In the genomic region with DNA sequence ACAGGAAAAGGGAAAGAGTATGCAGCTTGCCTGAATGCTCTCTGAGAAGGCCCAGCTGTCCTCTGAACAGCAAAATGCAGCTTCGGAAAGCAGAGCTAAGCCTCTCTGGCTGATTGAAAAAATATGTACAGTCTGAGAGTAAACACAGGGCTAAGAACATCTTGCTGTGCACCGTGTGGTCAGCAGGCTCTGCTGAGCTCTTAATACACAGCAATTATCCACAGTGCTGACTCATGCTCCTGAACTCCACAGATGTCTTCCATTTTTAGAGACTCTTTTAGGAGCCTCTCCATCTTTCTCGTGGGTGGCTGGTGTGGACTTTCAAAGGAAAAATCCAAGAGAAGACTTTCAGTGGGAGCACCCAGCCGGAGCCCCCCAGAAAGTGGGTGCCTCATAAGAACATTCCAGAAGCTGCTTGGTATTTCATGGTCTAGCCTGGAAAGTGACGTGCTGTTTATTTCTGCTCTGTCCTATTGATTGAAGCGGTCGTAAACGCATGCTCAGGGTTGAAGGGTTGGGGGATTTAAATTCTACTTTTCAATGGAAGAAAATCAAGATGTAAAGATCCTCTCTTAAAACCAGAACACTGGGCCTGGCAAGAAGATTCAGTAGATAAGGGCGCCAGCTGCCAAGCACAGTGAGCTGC, we compare ENCODE assay signal across 9 mouse cellular contexts.
DNase-seq lines count a peak whose midpoint lies in the region; ATAC-seq lines count a peak whose summit lies in the region.
"Had no signal": no experiment of that assay in that cellular context is flagged by ENCODE, and none has a peak within 500 bp of the region (broad histone marks: within the 10 kb centered on the region; RNA-seq: fewer than 3 reads in every experiment).

No protein-coding gene starts in this region.

- no peak overlapping the region for H3K4me3 ChIP-seq in embryonic facial prominence, embryonic 13.5 days
- H3K4me3 ChIP-seq in stomach, embryonic 14.5 days (ENCODE audit: low read depth, low read length): no peak overlapping the region
- H3K4me3 ChIP-seq in forebrain, embryonic 14.5 days (ENCODE audit: low read depth, low read length): no peak overlapping the region
- H3K4me3 ChIP-seq: midbrain, embryonic 15.5 days had no signal

- H3K9ac ChIP-seq in embryonic facial prominence, embryonic 13.5 days: no peak overlapping the region
- no peak overlapping the region for H3K9ac ChIP-seq in stomach, embryonic 14.5 days (replicated peaks; ENCODE audit: low read depth, low read length)
- H3K9ac ChIP-seq in forebrain, embryonic 14.5 days (ENCODE audit: low read length): no peak overlapping the region
- H3K9ac ChIP-seq: midbrain, embryonic 15.5 days had no signal

- H3K36me3 ChIP-seq in embryonic facial prominence, embryonic 13.5 days: no peaks in the 10 kb centered on the region
- no peaks in the 10 kb centered on the region for H3K36me3 ChIP-seq in stomach, embryonic 14.5 days (ENCODE audit: control insufficient read depth, insufficient read depth, low read length)
- H3K36me3 ChIP-seq in forebrain, embryonic 14.5 days (ENCODE audit: control insufficient read depth, insufficient read depth, low read length): no peaks in the 10 kb centered on the region
- H3K36me3 ChIP-seq: midbrain, embryonic 15.5 days had no signal

- H3K9me3 ChIP-seq in embryonic facial prominence, embryonic 13.5 days: no peaks in the 10 kb centered on the region
- H3K9me3 ChIP-seq in stomach, embryonic 14.5 days (ENCODE audit: control insufficient read depth, low read depth, low read length): no peaks in the 10 kb centered on the region
- H3K9me3 ChIP-seq in forebrain, embryonic 14.5 days (replicated peaks; ENCODE audit: control insufficient read depth, low read length): no peaks in the 10 kb centered on the region
- H3K9me3 ChIP-seq: midbrain, embryonic 15.5 days had no signal

- intact Hi-C loops in left cerebral cortex, postnatal 4 days (cut with DNase I): no loop called here

- H3K27me3 ChIP-seq in embryonic facial prominence, embryonic 13.5 days: no peaks in the 10 kb centered on the region
- H3K27me3 ChIP-seq in stomach, embryonic 14.5 days (ENCODE audit: control insufficient read depth, insufficient read depth, low read length): no peaks in the 10 kb centered on the region
- H3K27me3 ChIP-seq in forebrain, embryonic 14.5 days (replicated peaks; ENCODE audit: control insufficient read depth, insufficient read depth, low read length): no peaks in the 10 kb centered on the region
- H3K27me3 ChIP-seq: midbrain, embryonic 15.5 days had no signal

- 34% methylated on average over 9 of the region's 9 CpGs for WGBS in embryonic facial prominence, embryonic 13.5 days
- 33% methylated on average over 9 of the region's 9 CpGs for WGBS in stomach, embryonic 14.5 days
- WGBS in forebrain, embryonic 14.5 days: 86% methylated on average over 9 of the region's 9 CpGs

- no peak overlapping the region for H3K4me2 ChIP-seq in embryonic facial prominence, embryonic 13.5 days
- H3K4me2 ChIP-seq in stomach, embryonic 14.5 days (replicated peaks; ENCODE audit: low read depth, low read length): no peak overlapping the region
- H3K4me2 ChIP-seq in forebrain, embryonic 14.5 days (ENCODE audit: low read length): no peak overlapping the region
- H3K4me2 ChIP-seq: midbrain, embryonic 15.5 days had no signal

- peak overlapping the region; percentile 80 for H3K27ac ChIP-seq in embryonic facial prominence, embryonic 13.5 days
- H3K27ac ChIP-seq in stomach, embryonic 14.5 days (ENCODE audit: low read length): peak overlapping the region; percentile 77
- H3K27ac ChIP-seq in forebrain, embryonic 14.5 days (ENCODE audit: low read depth, low read length): no peak overlapping the region
- H3K27ac ChIP-seq: midbrain, embryonic 15.5 days had no signal

- peak; percentile 72 for ATAC-seq in embryonic facial prominence, embryonic 13.5 days (ENCODE audit: insufficient number of reproducible peaks, insufficient read depth, low FRiP score, low TSS enrichment, low read depth)
- peak; percentile 90 for ATAC-seq in stomach, embryonic 14.5 days (ENCODE audit: insufficient number of reproducible peaks, insufficient read depth, low FRiP score, low read depth)
- no peak for ATAC-seq in forebrain, embryonic 14.5 days
- ATAC-seq: midbrain, embryonic 15.5 days had no signal

- peaks cover 22% of the 10 kb centered on the region for H3K4me1 ChIP-seq in embryonic facial prominence, embryonic 13.5 days
- peaks cover 7% of the 10 kb centered on the region for H3K4me1 ChIP-seq in stomach, embryonic 14.5 days (ENCODE audit: control insufficient read depth, insufficient read depth, low read length)
- 0 out of 2 replicates have a peak, but pooled peaks cover 2% of the 10 kb centered on the region for H3K4me1 ChIP-seq in forebrain, embryonic 14.5 days (ENCODE audit: control insufficient read depth, insufficient read depth, low read length)

- DNase-seq in left cerebral cortex, adult 11 months (ENCODE audit: low spot score): peak; percentile 28
- no peak for DNase-seq in left cerebral cortex, postnatal 4 days
- peak; percentile 22 to 55 for DNase-seq in left cerebral cortex, adult 9 months (ENCODE audit: low spot score in 2 of 2)
- no peak for DNase-seq in forebrain, embryonic 14.5 days (ENCODE audit: low spot score)
- DNase-seq in thymus, postnatal 10 days (ENCODE audit: low spot score in 2 of 2): no peak
- DNase-seq: thymus, postnatal 36 days had no signal

Comparison
In these comparisons a context has a peak if more than half of its experiments do, and no peak if none do; other contexts are left out.
1. DNase-seq: peak in left cerebral cortex, adult 11 months (single experiment) and left cerebral cortex, adult 9 months (2 of 2); none in left cerebral cortex, postnatal 4 days (single experiment), forebrain, embryonic 14.5 days (single experiment) and thymus, postnatal 10 days (0 of 2).